Mouse (Mus musculus) myocyte (in vitro differentiated cells): Measurements from ENCODE around the gene Eid3.

ENCODE experiments used
- E2F4 ChIP-seq: IDR thresholded peaks from one replicate; pipeline ENCODE4 v1.6.1; 2011; ENCODE audit warnings: mild to moderate bottlenecking, control low read depth, moderate library complexity; ENCODE audit not compliant: insufficient read depth
- MYOD1 ChIP-seq, 3 experiments: IDR thresholded peaks; one replicate each; pipeline ENCODE4 v1.6.1; 2011; ENCODE audit warnings: control low read depth in 2 of 3, low read depth in 2 of 3, mild to moderate bottlenecking in 2 of 3, moderate library complexity in 1 of 3; ENCODE audit not compliant: insufficient read length in 2 of 3, control insufficient read depth in 1 of 3
- MYOG ChIP-seq, 3 experiments: IDR thresholded peaks; one replicate each; pipeline ENCODE4 v1.6.1; 2011; ENCODE audit warnings: control low read depth in 2 of 3, low read depth in 2 of 3, mild to moderate bottlenecking in 2 of 3; ENCODE audit not compliant: insufficient read length in 2 of 3, control insufficient read depth in 1 of 3, insufficient read depth in 1 of 3
- POLR2A ChIP-seq: IDR thresholded peaks from one replicate; pipeline ENCODE4 v1.6.1; 2011; ENCODE audit warnings: low read depth, mild to moderate bottlenecking, control low read depth, moderate library complexity; ENCODE audit not compliant: insufficient read length
- TCF12 ChIP-seq: IDR thresholded peaks from one replicate; pipeline ENCODE4 v1.6.1; 2011; ENCODE audit warnings: mild to moderate bottlenecking, control low read depth; ENCODE audit not compliant: poor library complexity, insufficient read depth, severe bottlenecking

GRCm38 (mm10) chr10:82908526-82908925 is 42.1 kb downstream of the Eid3 start:
- TF ChIP-seq TCF12 (no peak), POLR2A (no peak), MYOD1 (IDR thresholded peaks at IDR 0.05; ENCODE audit: control insufficient read depth in 1 of 3, insufficient read length in 2 of 3, low read depth in 2 of 3) (no peak), MYOG (IDR thresholded peaks at IDR 0.05; ENCODE audit: control insufficient read depth in 1 of 3, insufficient read depth in 1 of 3, insufficient read length in 2 of 3, low read depth in 2 of 3) (no peak), E2F4 (no peak)
